Mouse (Mus musculus) kidney, adult 10 weeks (tissue): ENCODE measurements around the gene Serpinb9e. TPM values are rescaled to one million over a fixed set of nuclear protein-coding genes. Genes with fewer than 3 reads are reported as not detected.

Experiments used
- polyA plus RNA-seq: library from polyadenylated mRNA; stranded (reverse); fragments of 350-450 nt; fragmentation: Illumina TruSeq; extraction: RNeasy Lipid Tissue Mini Kit (QIAGEN cat#74804); gene quantifications from one replicate; pipeline ENCODE4 v1.2.3, GENCODE M21; 2014; ENCODE audit warnings: low read depth, low replicate concordance

The Serpinb9e gene
- polyA plus RNA-seq = not detected

DNA sequence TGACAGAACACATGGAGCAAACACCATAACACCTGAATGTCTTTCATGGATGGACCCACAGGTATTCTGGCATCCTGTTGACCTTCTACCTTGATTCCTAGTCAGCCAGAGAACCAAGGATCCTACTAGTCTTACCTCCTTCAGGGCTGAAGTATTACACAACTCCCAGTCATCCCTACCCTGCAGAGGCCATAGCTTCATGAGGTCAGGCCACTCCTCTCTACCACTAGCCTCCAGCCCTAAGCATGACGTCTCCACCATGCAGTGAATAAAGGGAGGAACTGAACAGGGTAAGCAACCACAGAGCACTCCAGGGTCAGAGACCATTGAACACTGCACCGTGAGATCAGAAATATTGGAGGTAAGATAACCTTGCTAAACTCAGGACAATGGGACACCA is at the start of gene Serpinb9e:
TSS of gene Serpinb9e (plus strand) at position 301 of the 400 bp plus-strand sequence.

Other genes with a start within 250 kb of the Serpinb9e start
- gene Serpinb9, start 246.4 kb upstream of the Serpinb9e start, polyA plus RNA-seq = 72.2 TPM
- not detected for gene Serpinb9b, start 222.2 kb upstream of the Serpinb9e start, polyA plus RNA-seq
- gene Serpinb1b, start 171.0 kb upstream of the Serpinb9e start, polyA plus RNA-seq = not detected
- not detected for gene Serpinb9c, start 89.9 kb upstream of the Serpinb9e start, polyA plus RNA-seq
- gene Serpinb9d, start 56.7 kb upstream of the Serpinb9e start, polyA plus RNA-seq = not detected
- not detected for gene Serpinb9f, start 74.5 kb downstream of the Serpinb9e start, polyA plus RNA-seq
- not detected for gene Gm11397, start 146.1 kb downstream of the Serpinb9e start, polyA plus RNA-seq
- gene Serpinb9g, start 235.2 kb downstream of the Serpinb9e start, polyA plus RNA-seq = not detected